In genomic region chr1:159801753-159802152, GRCm38 (mm10) we compare ENCODE assay signal across 12 mouse cellular contexts.
"Had no signal": no experiment of that assay in that cellular context is flagged by ENCODE, and none has a peak within 500 bp of the region (broad histone marks: within the 10 kb centered on the region; RNA-seq: fewer than 3 reads in every experiment).

No protein-coding gene starts in this region.

- H3K9ac ChIP-seq: limb, embryonic 12.5 days; liver, embryonic 13.5 days; liver, postnatal 0 days; lung, embryonic 15.5 days; neural tube, embryonic 13.5 days had no signal

- H3K4me1 ChIP-seq: liver, embryonic 13.5 days; lung, embryonic 15.5 days had no signal

- H3K27ac ChIP-seq: limb, embryonic 12.5 days; liver, embryonic 13.5 days; lung, embryonic 15.5 days; neural tube, embryonic 13.5 days had no signal

- H3K36me3 ChIP-seq: limb, embryonic 12.5 days; liver, embryonic 13.5 days; lung, embryonic 15.5 days; neural tube, embryonic 13.5 days had no signal

- ATAC-seq: intestine, postnatal 0 days; liver, postnatal 0 days had no signal

- DNase-seq: kidney, adult 8-10 months; kidney, postnatal 25 days; liver; liver, embryonic 13.5 days; liver, postnatal 0 days; right cerebral cortex, adult 18-20 months; thymus, adult 18-20 months; thymus, postnatal 14 days had no signal

- H3K9me3 ChIP-seq: limb, embryonic 12.5 days; liver, embryonic 13.5 days; lung, embryonic 15.5 days had no signal

- H3K4me3 ChIP-seq: limb, embryonic 12.5 days; liver, embryonic 13.5 days; lung, embryonic 15.5 days; neural tube, embryonic 13.5 days had no signal

- H3K27me3 ChIP-seq: limb, embryonic 12.5 days; liver, embryonic 13.5 days; lung, embryonic 15.5 days; neural tube, embryonic 13.5 days had no signal

- H3K4me2 ChIP-seq: limb, embryonic 12.5 days; liver, embryonic 13.5 days; lung, embryonic 15.5 days; neural tube, embryonic 13.5 days had no signal
